Mouse (Mus musculus) forebrain, postnatal 0 days (tissue): Measurements from ENCODE around the gene Blzf1. TPM values are rescaled to one million over a fixed set of nuclear protein-coding genes. Genes with fewer than 3 reads are reported as not detected.

ENCODE experiments used
- ATAC-seq: fragments of 200-750 bp; cut with Nextera tagmentation; 2 replicates; pipeline ENCODE4 v1.8.0; 2017; ENCODE audit warnings: mild to moderate bottlenecking, moderate library complexity
- DNase-seq: peaks from one replicate; pipeline ENCODE4 v3.0.0-alpha.2; 2015
- H3K27ac ChIP-seq: fragments of 300-500 bp; sonication (generic); 2 replicates; pipeline ENCODE4 v1.5.1; 2014; ENCODE audit warnings: low read depth, mild to moderate bottlenecking, antibody characterized with exemption, low read length, moderate library complexity, mixed read lengths
- H3K27me3 ChIP-seq: fragments of 300-500 bp; sonication (generic); 2 replicates; pipeline ENCODE4 v1.6.1; 2014; ENCODE audit warnings: mild to moderate bottlenecking, low read length, mixed read lengths; ENCODE audit not compliant: insufficient read depth
- H3K36me3 ChIP-seq: fragments of 300-500 bp; sonication (generic); 2 replicates; pipeline ENCODE4 v1.6.1; 2014; ENCODE audit warnings: mild to moderate bottlenecking, moderate library complexity; ENCODE audit not compliant: insufficient read depth
- H3K4me1 ChIP-seq: fragments of 300-500 bp; sonication (generic); 2 replicates; pipeline ENCODE4 v1.6.1; 2014; ENCODE audit warnings: antibody characterized with exemption; ENCODE audit not compliant: insufficient read depth
- H3K4me2 ChIP-seq: fragments of 300-500 bp; sonication (generic); 2 replicates; pipeline ENCODE4 v1.6.1; 2014; ENCODE audit warnings: low read depth, mild to moderate bottlenecking, moderate library complexity
- H3K4me3 ChIP-seq: fragments of 300-500 bp; sonication (generic); 2 replicates; pipeline ENCODE4 v1.5.1; 2014; ENCODE audit warnings: low read depth, low read length, mixed read lengths
- H3K9ac ChIP-seq: fragments of 300-500 bp; sonication (generic); 2 replicates; pipeline ENCODE4 v1.6.1; 2014; ENCODE audit warnings: mild to moderate bottlenecking
- H3K9me3 ChIP-seq: fragments of 300-500 bp; sonication (generic); 2 replicates; pipeline ENCODE4 v1.6.1; 2016; ENCODE audit warnings: low read length
- CTCF ChIP-seq: sonication (generic); IDR thresholded peaks from 2 replicates; pipeline ENCODE4 v1.5.1; 2016; ENCODE audit warnings: antibody characterized with exemption, control low read depth, low read depth
- WGBS: fragments of 180-500 bp; shearing (Covaris S2); extraction: QIAGEN DNeasy Blood & Tissue Kit; methylation state at CpG from one replicate; pipeline ENCODE4 v1.1.7; 2014; 5-methylcytosine and 5-hydroxymethylcytosine counted together
- polyA plus RNA-seq: library from polyadenylated mRNA; unstranded; fragments of >200 nt; fragmentation: Nextera tagmentation; extraction: Ambion mirVana; gene quantifications from 2 replicates; pipeline ENCODE4 v1.2.1, GENCODE M21; 2015
- total RNA-seq: library from RNA; depleted of rRNA; stranded (reverse); fragments of >200 nt; gene quantifications from 2 replicates; pipeline ENCODE4 v1.2.3, GENCODE M21; 2014

Blzf1 gene
- total and polyA plus RNA-seq, 2 experiments from 2014 or later, result 21.5 to 22.3 TPM

GRCm38 (mm10) chr1:164301949-164302348 lies 5.3 kb downstream of the Blzf1 start:
- DNase-seq (no peak), ATAC-seq (no peak)
- H3K9me3 ChIP-seq, result no peaks in the 10 kb centered on the region
- H3K27me3 ChIP-seq, result no peaks in the 10 kb centered on the region
- H3K4me1 ChIP-seq, result peaks cover 8% of the 10 kb centered on the region; the same call in 1 of the 2 replicates
- peaks cover 48% of the 10 kb centered on the region for H3K36me3 ChIP-seq
- 94% methylated on average over 4 of the region's 4 CpGs for WGBS
- H3K27ac ChIP-seq, result no peak overlapping the region
- TF ChIP-seq CTCF, result no peak
- H3K9ac ChIP-seq, result no peak overlapping the region
- no peak overlapping the region for H3K4me3 ChIP-seq
- H3K4me2 ChIP-seq, result no peak overlapping the region

GRCm38 (mm10) chr1:164296473-164296872 lies 10.8 kb downstream of the Blzf1 start:
- no peak for ATAC-seq

GRCm38 (mm10) chr1:164294071-164294470 lies 13.2 kb downstream of the Blzf1 start:
- H3K27me3 ChIP-seq, result no peaks in the 10 kb centered on the region
- no peak overlapping the region for H3K4me3 ChIP-seq
- ATAC-seq, result no peak
- H3K9ac ChIP-seq, result no peak overlapping the region
- H3K36me3 ChIP-seq, result peaks cover 57% of the 10 kb centered on the region
- no peak overlapping the region for H3K27ac ChIP-seq
- no peak for TF ChIP-seq CTCF
- no peak overlapping the region for H3K4me2 ChIP-seq
- no peak for DNase-seq
- 97% methylated on average over 6 of the region's 6 CpGs for WGBS
- H3K4me1 ChIP-seq, result no peaks in the 10 kb centered on the region
- H3K9me3 ChIP-seq, result no peaks in the 10 kb centered on the region

More at GRCm38 (mm10) chr1:164296473-164296872, 10.8 kb downstream of the Blzf1 start:
- H3K9ac ChIP-seq, result no peak overlapping the region
- WGBS, result 97% methylated on average over 4 of the region's 5 CpGs
- no peak for DNase-seq
- TF ChIP-seq CTCF, result no peak
- H3K27ac ChIP-seq, result no peak overlapping the region
- H3K4me3 ChIP-seq, result no peak overlapping the region
- H3K4me2 ChIP-seq, result no peak overlapping the region
- H3K27me3 ChIP-seq, result no peaks in the 10 kb centered on the region
- no peaks in the 10 kb centered on the region for H3K9me3 ChIP-seq
- H3K36me3 ChIP-seq, result peaks cover 67% of the 10 kb centered on the region
- no peaks in the 10 kb centered on the region for H3K4me1 ChIP-seq

GRCm38 (mm10) chr1:164292040-164292439 lies 15.2 kb downstream of the Blzf1 start:
- H3K4me3 ChIP-seq, result no peak overlapping the region
- ATAC-seq, result no peak
- no peak overlapping the region for H3K4me2 ChIP-seq
- peaks cover 41% of the 10 kb centered on the region for H3K36me3 ChIP-seq
- 88% methylated on average over 5 of the region's 5 CpGs for WGBS
- DNase-seq, result no peak
- no peak for TF ChIP-seq CTCF
- H3K9me3 ChIP-seq, result no peaks in the 10 kb centered on the region
- no peaks in the 10 kb centered on the region for H3K4me1 ChIP-seq
- no peaks in the 10 kb centered on the region for H3K27me3 ChIP-seq
- H3K27ac ChIP-seq, result no peak overlapping the region
- H3K9ac ChIP-seq, result no peak overlapping the region

GRCm38 (mm10) chr1:164287406-164287805 lies 19.9 kb downstream of the Blzf1 start:
- Histone ChIP-seq H3K9ac (no peak overlapping the region), H3K9me3 (no peaks in the 10 kb centered on the region), H3K36me3 (peaks cover 22% of the 10 kb centered on the region), H3K27ac (no peak overlapping the region), H3K4me1 (no peaks in the 10 kb centered on the region), H3K4me3 (no peak overlapping the region), H3K27me3 (no peaks in the 10 kb centered on the region), H3K4me2 (no peak overlapping the region)
- peak; percentile 18 for DNase-seq
- peak; percentile 90 for ATAC-seq
- 51% methylated on average over 15 of the region's 15 CpGs for WGBS
- TF ChIP-seq CTCF, result no peak

GRCm38 (mm10) chr1:164284007-164284406 lies 23.3 kb downstream of the Blzf1 start:
- Histone ChIP-seq H3K9ac (no peak overlapping the region), H3K36me3 (peaks cover 9% of the 10 kb centered on the region; the same call in 1 of the 2 replicates), H3K27ac (no peak overlapping the region), H3K4me2 (no peak overlapping the region), H3K4me3 (no peak overlapping the region), H3K9me3 (no peaks in the 10 kb centered on the region), H3K4me1 (no peaks in the 10 kb centered on the region), H3K27me3 (no peaks in the 10 kb centered on the region)
- WGBS, result 91% methylated on average over 3 of the region's 3 CpGs
- ATAC-seq (no peak), DNase-seq (no peak)
- TF ChIP-seq CTCF, result no peak

- H3K4me2 ChIP-seq, result no peak overlapping the region
- no peak for TF ChIP-seq CTCF
- H3K36me3 ChIP-seq, result peaks cover 9% of the 10 kb centered on the region; the same call in 1 of the 2 replicates
- H3K4me3 ChIP-seq, result no peak overlapping the region
- no peak overlapping the region for H3K9ac ChIP-seq
- no peaks in the 10 kb centered on the region for H3K4me1 ChIP-seq
- ATAC-seq, result no peak
- H3K9me3 ChIP-seq, result no peaks in the 10 kb centered on the region
- no peak overlapping the region for H3K27ac ChIP-seq
- H3K27me3 ChIP-seq, result no peaks in the 10 kb centered on the region
- WGBS, result 71% methylated on average over 4 of the region's 4 CpGs
- no peak for DNase-seq
Observed at GRCm38 (mm10) chr1:164279332-164279731, 28.0 kb downstream of the Blzf1 start.
